Mouse (Mus musculus) retina, adult 2 months (tissue): ENCODE measurements around the gene Sh2d3c.

Experiments used
- DNase-seq: peaks from one replicate; pipeline ENCODE4 v3.0.0-alpha.2; 2012; ENCODE audit warnings: low read depth, low spot score

Sh2d3c gene

GRCm38 (mm10) chr2:32788581-32788980, 67.7 kb downstream of the Sh2d3c start:
- DNase-seq, result no peak

GRCm38 (mm10) chr2:32791297-32791696, 70.4 kb downstream of the Sh2d3c start:
- no peak for DNase-seq

- no peak for DNase-seq
These were observed 75.0 kb downstream of the Sh2d3c start for GRCm38 (mm10) chr2:32795748-32796418.

- no peak for DNase-seq
These were observed 77.6 kb downstream of the Sh2d3c start for GRCm38 (mm10) chr2:32798251-32798962.
